Mouse (Mus musculus) megakaryocyte, embryonic 14.5 days (primary cell): Measurements from ENCODE around the gene Fgf10.

ENCODE experiments used
- FLI1 ChIP-seq: IDR thresholded peaks from 2 replicates; pipeline ENCODE4 v1.6.1; 2012; ENCODE audit warnings: low read length, inconsistent platforms, mixed read lengths
- GATA1 ChIP-seq: IDR thresholded peaks from 3 replicates; pipeline ENCODE4 v1.6.1; 2012; ENCODE audit warnings: mixed read lengths, low read length, inconsistent platforms, borderline replicate concordance

GRCm38 (mm10) chr13:118664901-118665300 is 4.7 kb upstream of the Fgf10 start:
- TF ChIP-seq GATA1 (no peak), FLI1 (no peak)
